Comparison of ENCODE assay signal across 8 mouse cellular contexts in genomic region chr17:86166567-86167319, GRCm38 (mm10). TPM values are rescaled to one million over a fixed set of nuclear protein-coding genes. Genes with fewer than 3 reads are reported as not detected.
DNase-seq lines count a peak whose midpoint lies in the region; ATAC-seq and TF ChIP-seq lines count a peak whose summit lies in the region.

No protein-coding gene starts in this region.

- TF ChIP-seq CTCF in hindbrain, postnatal 0 days (IDR thresholded peaks at IDR 0.05; ENCODE audit: low read depth), result no peak

- H3K36me3 ChIP-seq in hindbrain, postnatal 0 days (ENCODE audit: insufficient read depth, low read length), result no peaks in the 10 kb centered on the region

- H3K27ac ChIP-seq in hindbrain, postnatal 0 days, result peak overlapping the region; percentile 83

- peak overlapping the region; percentile 86 for H3K4me2 ChIP-seq in hindbrain, postnatal 0 days (ENCODE audit: low read depth, low read length)

- H3K9ac ChIP-seq in hindbrain, postnatal 0 days (replicated peaks; ENCODE audit: low read length), result peak overlapping the region; percentile 79

- no peaks in the 10 kb centered on the region for H3K9me3 ChIP-seq in hindbrain, postnatal 0 days (ENCODE audit: low read length)

- intact Hi-C loops in left cerebral cortex, postnatal 36 days (cut with DNase I), result loop anchor here (5.0 kb wide), 3 partner anchors 51 to 126 kb away; no protein-coding TSS in a partner anchor

- peak overlapping the region; percentile 83 for H3K4me3 ChIP-seq in hindbrain, postnatal 0 days (ENCODE audit: low read length)

- DNase-seq in R1 (ENCODE audit: low read depth, low spot score), result peak; percentile 70
- peak; percentile 84 for DNase-seq in cerebellum, adult 9-11 months
- peak; percentile 79 to 85 for DNase-seq in gastrocnemius, adult 8-10 months (ENCODE audit: low spot score in 2 of 2)
- DNase-seq in hindbrain, postnatal 0 days (ENCODE audit: low spot score), result peak; percentile 72
- peak; percentile 67 to 68 for DNase-seq in left cerebral cortex, postnatal 36 days (ENCODE audit: low spot score in 2 of 2)
- DNase-seq in right cerebral cortex, postnatal 36 days (ENCODE audit: low spot score in 2 of 2), result peak; percentile 43 to 52
- DNase-seq in urinary bladder, postnatal 36 days (ENCODE audit: low spot score in 2 of 2), result peak; percentile 70 to 88

- under 1% methylated on average over 46 of the region's 46 CpGs for WGBS in hindbrain, postnatal 0 days

- peak; percentile 61 for ATAC-seq in hindbrain, postnatal 0 days
- peak; percentile 36 for ATAC-seq in megakaryocyte-erythroid progenitor cell, adult 5-6 weeks (replicated peaks; ENCODE audit: low FRiP score, low TSS enrichment, poor library complexity, severe bottlenecking)

- no peaks in the 10 kb centered on the region for H3K27me3 ChIP-seq in hindbrain, postnatal 0 days (ENCODE audit: insufficient read depth, low read length)

- H3K4me1 ChIP-seq in hindbrain, postnatal 0 days (ENCODE audit: insufficient read depth, low read length), result peaks cover 26% of the 10 kb centered on the region

RNA-seq across cellular contexts. Expression of gene Prkce, which starts 0.8 kb away (rescaled TPM):
- total RNA-seq in gastrocnemius, adult 8-10 months (2022), result 10 to 100 TPM; 11.4 to 14.5 (median 13.2) TPM
- 53.5 and 55.8 TPM in 2 replicates for total RNA-seq in hindbrain, postnatal 0 days (2014; rRNA removed)
- polyA plus RNA-seq in hindbrain, postnatal 0 days (2015; fragmentation: Nextera tagmentation; extraction: Ambion mirVana), result 47.4 and 50.8 TPM in 2 replicates
- total RNA-seq in left cerebral cortex, postnatal 36 days (2021), result 100 to 1,000 TPM; 276 to 292 TPM
- 3.8 and 5.3 TPM in 2 replicates for total RNA-seq in megakaryocyte-erythroid progenitor cell, adult 5-6 weeks (2014; fragmentation: Nextera tagmentation)
- total RNA-seq in megakaryocyte-erythroid progenitor cell, adult 5-6 weeks (2017), result 1.7 and 5.7 TPM in 2 replicates

RNA-seq across cellular contexts. Expression of gene Srbd1, which starts 21.8 kb away (rescaled TPM):
- 1 to 10 TPM; 4.7 to 5.6 (median 5.2) TPM for total RNA-seq in gastrocnemius, adult 8-10 months (2022)
- total RNA-seq in hindbrain, postnatal 0 days (2014; rRNA removed), result 8.6 and 12.1 TPM in 2 replicates
- polyA plus RNA-seq in hindbrain, postnatal 0 days (2015; fragmentation: Nextera tagmentation; extraction: Ambion mirVana), result 7.4 and 7.9 TPM in 2 replicates
- total RNA-seq in left cerebral cortex, postnatal 36 days (2021), result 10 to 100 TPM; 13.4 to 16.5 TPM
- 34.2 and 38.8 TPM in 2 replicates for total RNA-seq in megakaryocyte-erythroid progenitor cell, adult 5-6 weeks (2014; fragmentation: Nextera tagmentation)
- total RNA-seq in megakaryocyte-erythroid progenitor cell, adult 5-6 weeks (2017), result 33.0 and 35.5 TPM in 2 replicates

Comparison
In these comparisons a context has a peak if more than half of its experiments do, and no peak if none do; other contexts are left out.
1. Peak in every context shown above with its lines: DNase-seq, ATAC-seq, H3K4me3 ChIP-seq and H3K27ac ChIP-seq.